Mouse (Mus musculus) ES-Bruce4 (cell line): ENCODE measurements around the gene Siglecg.

Source experiments
- CTCF ChIP-seq: IDR thresholded peaks from one replicate; pipeline ENCODE4 v1.8.1; 2011; ENCODE audit warnings: low read depth, low read length
- POLR2A ChIP-seq: IDR thresholded peaks from one replicate; pipeline ENCODE4 v1.8.1; 2011; ENCODE audit warnings: low read length; ENCODE audit not compliant: insufficient read depth

- TF ChIP-seq CTCF (no peak), POLR2A (no peak)
Measured at GRCm38 (mm10) chr7:43451726-43452125, 43.7 kb downstream of the Siglecg start.
